Comparison of ENCODE assay signal across 1 mouse cellular context in genomic region chr2:132607141-132608093, GRCm38 (mm10).
TF ChIP-seq lines count a peak whose summit lies in the region.

No protein-coding gene starts in this region.

TF ChIP-seq in CH12.LX, 34 proteins besides CTCF, POLR2A, EP300 and RAD21 (continued from another document):
- no peak; the same call in 1 of the 2 replicates for TF ChIP-seq GABPA (IDR thresholded peaks at IDR 0.05; ENCODE audit: insufficient replicate concordance, low read depth, low read length)
- TF ChIP-seq MYC (IDR thresholded peaks at IDR 0.05; ENCODE audit: low read depth, low read length) = peak; percentile 79
- TF ChIP-seq POLR2AphosphoS2 (IDR thresholded peaks at IDR 0.05; ENCODE audit: low read depth, low read length) = no peak
- TF ChIP-seq ELF1 (IDR thresholded peaks at IDR 0.05; ENCODE audit: low read depth, low read length) = peak; percentile 91
- peak; percentile 88 for TF ChIP-seq ETS1 (conservative IDR thresholded peaks at IDR 0.05; ENCODE audit: low read depth, low read length)
- no peak for TF ChIP-seq ZC3H11A (IDR thresholded peaks at IDR 0.05; ENCODE audit: low read depth, low read length)
- peak; percentile 56; the same call in 1 of the 2 replicates for TF ChIP-seq RCOR1 (conservative IDR thresholded peaks at IDR 0.05; ENCODE audit: low read depth, low read length)
- TF ChIP-seq MXI1 (IDR thresholded peaks at IDR 0.05; ENCODE audit: low read depth, low read length) = peak; percentile 49; the same call in 1 of the 2 replicates
- 0 out of 2 replicates have a peak, but pooled peaks have one; percentile 40 for TF ChIP-seq ZMIZ1 (IDR thresholded peaks at IDR 0.05; ENCODE audit: low read depth, low read length)
- peak; percentile 94 for TF ChIP-seq ZNF384 (IDR thresholded peaks at IDR 0.05; ENCODE audit: low read depth, low read length)
- peak; percentile 43; the same call in 1 of the 2 replicates for TF ChIP-seq MAZ (IDR thresholded peaks at IDR 0.05; ENCODE audit: low read depth, low read length)
- TF ChIP-seq KAT2A (IDR thresholded peaks at IDR 0.05; ENCODE audit: insufficient replicate concordance, low read length) = no peak
- peak; percentile 61 for TF ChIP-seq HCFC1 (IDR thresholded peaks at IDR 0.05; ENCODE audit: low read depth, low read length)
- no peak for TF ChIP-seq USF1 (IDR thresholded peaks at IDR 0.05; ENCODE audit: low read depth, low read length)
- TF ChIP-seq USF2 (conservative IDR thresholded peaks at IDR 0.05; ENCODE audit: low read depth, low read length) = no peak
TF ChIP-seq in CH12.LX: peak in this region for 20.
